Mouse (Mus musculus): ENCODE data around the gene Prdm16. TPM values are rescaled to one million over a fixed set of nuclear protein-coding genes. Genes with fewer than 3 reads are reported as not detected.

Prdm16 gene
- polyA plus RNA-seq, 1 experiment: 6.2 TPM

GRCm38 (mm10) chr4:154517991-154518390, 118.7 kb downstream of the Prdm16 start:
- no peak for DNase-seq (ENCODE audit: low spot score)

- DNase-seq (ENCODE audit: low spot score): no peak
Measured at GRCm38 (mm10) chr4:154516470-154516869, 120.2 kb downstream of the Prdm16 start.

- DNase-seq (ENCODE audit: low spot score): no peak
Measured at GRCm38 (mm10) chr4:154513664-154514063, 123.0 kb downstream of the Prdm16 start.

- no peak for DNase-seq (ENCODE audit: low spot score)
Measured at GRCm38 (mm10) chr4:154512518-154513090, 124.1 kb downstream of the Prdm16 start.

- DNase-seq (ENCODE audit: low spot score): no peak
Measured at GRCm38 (mm10) chr4:154511767-154512166, 124.9 kb downstream of the Prdm16 start.

- DNase-seq (ENCODE audit: low spot score): no peak
Measured at GRCm38 (mm10) chr4:154506774-154507435, 129.8 kb downstream of the Prdm16 start.

- DNase-seq (ENCODE audit: low spot score): no peak
Measured at GRCm38 (mm10) chr4:154505313-154505712, 131.4 kb downstream of the Prdm16 start.

GRCm38 (mm10) chr4:154503260-154503829, 133.3 kb downstream of the Prdm16 start:
- no peak for DNase-seq (ENCODE audit: low spot score)

GRCm38 (mm10) chr4:154502403-154503000, 134.2 kb downstream of the Prdm16 start:
- DNase-seq (ENCODE audit: low spot score): no peak

- no peak for DNase-seq (ENCODE audit: low spot score)
Measured at GRCm38 (mm10) chr4:154500695-154501094, 136.0 kb downstream of the Prdm16 start.

GRCm38 (mm10) chr4:154499701-154500523, 136.8 kb downstream of the Prdm16 start:
- DNase-seq (ENCODE audit: low spot score): no peak

GRCm38 (mm10) chr4:154497423-154498175, 139.1 kb downstream of the Prdm16 start:
- no peak for DNase-seq (ENCODE audit: low spot score)

- peak; percentile 77 for DNase-seq (ENCODE audit: low spot score)
Measured at GRCm38 (mm10) chr4:154496991-154497390, 139.7 kb downstream of the Prdm16 start.

- no peak for DNase-seq (ENCODE audit: low spot score)
Measured at GRCm38 (mm10) chr4:154496522-154496921, 140.2 kb downstream of the Prdm16 start.

GRCm38 (mm10) chr4:154493996-154494395, 142.7 kb downstream of the Prdm16 start:
- DNase-seq (ENCODE audit: low spot score): no peak

GRCm38 (mm10) chr4:154492714-154493121, 144.0 kb downstream of the Prdm16 start:
- no peak for DNase-seq (ENCODE audit: low spot score)

- no peak for DNase-seq (ENCODE audit: low spot score)
Measured at GRCm38 (mm10) chr4:154492268-154492667, 144.4 kb downstream of the Prdm16 start.

GRCm38 (mm10) chr4:154488031-154488430, 148.6 kb downstream of the Prdm16 start:
- no peak for DNase-seq (ENCODE audit: low spot score)

GRCm38 (mm10) chr4:154482695-154483094, 154.0 kb downstream of the Prdm16 start:
- no peak for DNase-seq (ENCODE audit: low spot score)

- no peak for DNase-seq (ENCODE audit: low spot score)
Measured at GRCm38 (mm10) chr4:154481771-154482637, 154.7 kb downstream of the Prdm16 start.
